Mouse (Mus musculus) kidney, postnatal 4 days (tissue): ENCODE measurements around the gene Tbcel.

ENCODE experiments used
- DNase-seq, 2 experiments: peaks; one replicate each; pipeline ENCODE4 v3.0.0; 2021; ENCODE audit warnings: mixed read lengths in 2 of 2

Gene Tbcel

DNA sequence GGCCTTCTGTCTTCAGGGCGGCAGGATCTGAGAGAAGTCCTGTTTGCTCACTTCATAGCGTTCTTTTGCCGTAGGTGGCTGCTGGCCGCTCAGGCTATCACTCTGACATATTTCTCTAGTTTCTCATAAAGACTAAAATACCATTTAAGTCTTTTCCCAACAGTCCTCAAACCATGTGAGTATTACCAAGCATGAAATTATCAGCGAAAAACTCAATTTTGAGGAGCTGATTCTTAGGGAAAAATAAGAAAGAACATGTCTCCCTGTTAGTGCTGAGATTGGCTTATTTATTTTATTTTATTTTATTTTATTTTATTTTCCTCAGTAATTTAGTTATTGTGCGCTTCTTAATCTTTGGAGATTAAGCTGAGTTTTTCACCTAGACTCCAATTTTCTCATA lies at the start of gene Tbcel:
Gene Tbcel, minus strand, starts transcription at position 101 of the 400 bp plus-strand sequence.
- no peak for DNase-seq

DNA sequence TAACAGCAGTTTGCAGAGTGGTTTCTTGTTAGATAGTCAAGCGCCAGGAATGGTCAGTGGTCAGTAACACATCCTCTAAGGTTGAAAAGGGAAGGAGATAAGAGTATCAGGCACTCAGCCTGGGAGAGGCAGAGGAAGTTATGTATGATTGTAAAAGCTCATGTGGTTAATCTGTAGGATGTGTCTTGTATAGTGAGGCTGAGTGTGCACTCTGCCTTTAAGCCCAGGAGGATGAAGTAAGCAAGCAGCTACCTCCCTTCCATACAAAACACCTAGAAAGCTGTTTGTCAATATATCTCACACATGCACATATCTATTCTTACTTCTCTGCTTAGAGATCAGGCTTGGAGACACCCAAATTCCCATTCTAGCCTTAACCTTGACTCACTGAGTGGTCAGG lies 47.6 kb upstream of the Tbcel start:
- DNase-seq, result no peak

DNA sequence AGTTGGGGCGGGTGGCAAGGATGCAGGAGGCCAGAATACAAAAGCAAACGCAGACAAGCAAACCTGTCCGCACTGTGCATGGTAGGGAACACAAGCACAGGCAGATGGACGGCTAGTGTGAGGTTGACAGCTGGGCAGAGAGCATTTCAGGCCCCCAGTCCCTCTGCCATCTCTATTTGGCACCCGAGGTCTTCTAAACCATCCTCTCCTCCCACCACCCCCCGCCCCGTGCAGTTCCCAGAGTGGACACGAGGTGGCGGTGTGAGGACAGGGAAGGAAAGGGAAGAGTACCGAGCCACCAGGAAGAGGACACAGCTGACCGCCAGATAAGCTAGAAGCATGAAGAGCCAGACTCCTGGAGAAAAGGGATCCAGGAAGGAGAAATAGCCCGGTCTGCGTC lies 42.5 kb upstream of the Tbcel start:
- DNase-seq, result peak; percentile 89 to 90

- DNase-seq, result no peak
Observed at GRCm38 (mm10) chr9:42548981-42549380, 41.4 kb upstream of the Tbcel start.

DNA sequence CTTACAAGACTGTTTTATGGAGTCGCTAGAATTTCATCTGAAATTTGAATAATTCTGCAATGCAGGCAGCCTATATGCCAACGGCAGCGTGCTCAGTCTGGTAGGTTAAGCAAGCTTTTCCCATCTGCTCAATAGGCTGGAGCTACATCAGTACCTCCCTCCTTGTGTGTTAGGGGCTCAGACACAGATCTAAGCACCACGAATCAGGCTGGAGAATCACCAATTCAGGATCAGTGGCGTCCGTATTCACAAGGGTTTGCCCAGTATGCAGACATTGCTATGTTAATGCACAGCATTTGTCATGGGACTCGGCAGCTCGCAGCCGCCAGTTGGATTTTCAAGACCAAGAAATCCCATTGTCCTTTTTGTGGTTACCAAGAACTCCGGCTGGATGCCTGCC lies 36.9 kb upstream of the Tbcel start:
- no peak for DNase-seq

- no peak for DNase-seq
Observed at GRCm38 (mm10) chr9:42533491-42533890, 25.9 kb upstream of the Tbcel start.

GRCm38 (mm10) chr9:42533041-42533440 lies 25.4 kb upstream of the Tbcel start:
- peak in 1 of 2 experiments; percentile 16 for DNase-seq

DNA sequence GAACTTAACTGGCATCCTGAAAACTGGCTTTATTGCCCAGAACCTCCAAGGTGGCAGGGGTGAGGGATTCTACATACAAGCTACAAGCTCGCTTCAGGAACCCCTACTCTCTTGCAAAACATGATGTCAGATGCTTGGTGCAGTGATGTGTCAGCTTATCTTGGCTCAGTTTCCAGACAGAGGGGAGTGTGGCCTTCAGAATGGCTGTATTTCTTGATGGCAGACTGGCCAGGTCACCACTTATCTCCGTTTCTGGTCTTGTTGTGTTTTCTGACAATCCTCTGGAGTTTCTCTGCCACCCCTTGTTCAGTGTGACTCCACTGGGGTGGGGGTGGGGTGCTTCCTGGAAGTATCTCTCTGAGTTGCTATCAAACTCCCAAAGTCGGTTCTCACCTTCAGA lies 24.3 kb upstream of the Tbcel start:
- DNase-seq, result no peak

- no peak for DNase-seq
Observed at GRCm38 (mm10) chr9:42530221-42531152, 22.9 kb upstream of the Tbcel start.

GRCm38 (mm10) chr9:42520587-42521084 lies 13.0 kb upstream of the Tbcel start:
- DNase-seq, result peak; percentile 39 to 57

DNA sequence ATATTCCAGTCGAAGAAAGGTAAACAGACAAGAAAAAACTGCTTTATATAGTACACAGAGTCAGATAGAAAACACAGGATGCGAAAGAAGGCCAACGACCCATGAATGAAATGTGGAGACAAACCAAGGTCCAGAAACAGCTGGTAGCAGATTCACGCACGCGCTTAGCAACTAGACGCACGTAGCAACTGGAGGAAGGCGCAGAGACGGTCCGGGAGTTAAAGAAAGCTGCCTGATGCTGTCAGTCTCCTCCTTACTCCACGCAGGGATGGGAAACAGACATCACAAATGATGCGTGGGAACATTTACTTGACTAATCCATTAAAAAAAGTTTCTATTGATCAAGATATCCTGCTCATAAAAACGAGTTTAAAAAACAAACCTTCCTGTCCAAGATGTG lies 10.6 kb upstream of the Tbcel start:
- no peak for DNase-seq

DNA sequence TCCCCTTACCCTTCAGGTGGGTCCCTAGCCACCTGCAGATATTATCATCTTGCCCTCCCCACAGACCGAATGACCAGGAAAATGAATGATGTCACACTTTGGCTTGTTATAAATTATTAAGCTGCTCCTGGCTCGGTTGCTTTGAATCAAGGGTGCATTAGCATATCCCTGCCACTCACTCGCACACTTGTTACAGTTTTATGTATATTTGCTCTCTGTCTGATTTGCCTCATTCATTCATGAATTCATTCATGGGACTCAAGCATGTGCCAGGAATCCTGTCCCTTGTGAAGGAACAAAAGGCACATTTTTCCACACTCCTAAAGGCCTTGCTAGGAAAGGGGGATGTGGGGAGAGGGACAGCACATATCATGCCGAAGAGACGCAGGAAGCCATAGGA lies 5.5 kb upstream of the Tbcel start:
- no peak for DNase-seq

DNA sequence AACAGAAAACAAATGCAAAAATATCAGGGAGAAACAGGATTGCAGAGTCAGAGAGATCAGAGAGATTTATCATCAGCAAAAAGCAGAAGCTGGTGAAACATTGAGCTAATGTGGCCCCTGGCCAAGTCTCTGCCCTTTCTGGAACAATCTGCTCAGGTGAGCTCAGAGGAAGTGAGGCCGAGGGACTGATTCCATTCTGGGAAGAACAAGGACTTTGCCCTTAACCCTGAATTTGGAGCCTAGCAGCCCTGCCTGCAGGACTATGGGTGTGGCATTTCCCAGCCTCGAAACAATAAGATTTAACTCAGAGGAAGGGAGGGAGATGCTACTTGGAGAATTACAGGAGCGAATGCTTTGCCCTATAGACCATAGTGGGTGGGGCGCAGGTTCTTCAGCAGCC lies 4.7 kb upstream of the Tbcel start:
- DNase-seq, result peak; percentile 23 to 47

DNA sequence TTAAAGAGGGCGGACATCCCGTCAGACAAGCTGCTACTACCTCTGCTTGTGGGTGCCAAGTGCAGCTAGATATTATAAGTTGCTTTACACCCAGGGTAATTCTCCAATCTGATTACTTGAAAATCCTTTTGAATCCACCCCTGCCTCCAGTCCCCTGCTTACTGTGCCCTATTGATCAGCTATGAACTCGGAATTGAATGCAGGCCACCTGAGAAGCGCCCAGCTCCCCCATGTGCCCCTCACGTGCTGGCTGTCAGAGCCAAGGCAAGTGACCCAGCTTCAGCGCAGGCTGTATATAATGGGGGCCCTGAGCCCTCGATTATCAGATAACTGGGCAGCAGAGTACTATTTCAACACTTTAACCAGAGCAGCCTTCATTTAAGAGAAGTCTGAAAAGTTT lies 626 bp upstream of the Tbcel start:
- DNase-seq, result no peak

GRCm38 (mm10) chr9:42507022-42507421 lies 587 bp downstream of the Tbcel start:
- no peak for DNase-seq

- peak in 1 of 2 experiments; percentile 12 for DNase-seq
Observed at GRCm38 (mm10) chr9:42504971-42505510, 2.6 kb downstream of the Tbcel start.

DNA sequence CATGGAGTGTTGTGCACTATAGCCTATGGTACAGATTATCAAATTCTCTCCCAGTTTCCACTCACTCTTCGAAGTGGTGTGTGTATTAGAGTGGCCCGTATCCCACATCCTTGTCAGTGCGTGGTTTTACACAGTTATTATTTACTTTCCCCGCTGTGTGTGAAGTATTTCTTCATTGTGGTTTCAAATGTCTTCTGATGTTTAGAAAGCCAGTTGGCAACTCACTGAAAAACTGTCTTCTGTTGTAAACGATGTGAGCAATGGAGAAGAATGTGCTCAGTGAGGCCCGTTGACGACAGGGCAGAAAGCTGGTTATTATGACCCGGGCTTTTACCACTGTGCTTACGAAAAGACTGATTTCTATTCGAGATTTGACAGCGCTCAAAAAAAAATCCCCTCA lies 3.0 kb downstream of the Tbcel start:
- no peak for DNase-seq

GRCm38 (mm10) chr9:42503709-42504108 lies 3.9 kb downstream of the Tbcel start:
- DNase-seq, result no peak

GRCm38 (mm10) chr9:42496296-42496695 lies 11.3 kb downstream of the Tbcel start:
- DNase-seq, result no peak

- no peak for DNase-seq
Observed at GRCm38 (mm10) chr9:42491780-42492179, 15.8 kb downstream of the Tbcel start.

DNA sequence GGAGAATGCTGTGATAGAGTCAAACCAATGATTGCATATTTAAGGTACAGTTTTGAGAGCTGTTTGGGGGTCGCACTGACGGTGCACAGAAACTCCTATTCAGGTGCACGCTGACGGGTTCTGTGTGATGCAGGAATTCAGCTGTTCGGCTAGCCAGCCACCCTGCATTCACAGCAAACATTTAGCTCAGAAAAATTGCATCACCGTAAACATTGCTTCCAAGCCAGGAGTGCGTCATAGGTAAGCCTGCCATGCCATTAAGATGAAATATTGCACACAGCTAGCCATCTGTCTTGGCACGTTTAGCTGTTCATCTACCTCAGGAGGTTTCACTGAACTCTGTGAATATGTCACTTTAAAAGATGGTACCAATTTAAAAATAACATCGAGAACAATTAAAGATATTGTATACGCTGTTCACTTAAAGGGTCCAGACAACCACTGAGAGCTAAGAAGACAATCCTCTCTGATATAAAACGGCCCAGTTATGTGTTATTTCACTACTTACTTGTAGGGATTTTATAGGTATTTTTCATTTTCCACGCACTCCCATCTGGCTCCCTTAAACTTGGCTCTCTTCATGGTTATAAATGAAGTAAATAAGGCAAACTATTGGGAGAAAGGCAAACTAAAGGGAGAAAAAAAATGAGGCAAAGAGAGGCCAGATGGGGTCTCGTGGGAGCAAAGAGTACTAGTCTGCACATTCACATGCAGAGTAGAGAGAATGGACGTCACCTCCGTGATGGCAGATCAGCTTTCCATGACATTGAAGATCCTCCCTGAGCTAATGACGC lies 16.8 kb downstream of the Tbcel start:
- DNase-seq, result no peak

- no peak for DNase-seq
Observed at GRCm38 (mm10) chr9:42488071-42488470, 19.5 kb downstream of the Tbcel start.

- no peak for DNase-seq
Observed at GRCm38 (mm10) chr9:42486913-42487312, 20.7 kb downstream of the Tbcel start.
